Mouse (Mus musculus): Measurements from ENCODE around the gene Paip2b. TPM values are rescaled to one million over a fixed set of nuclear protein-coding genes. Genes with fewer than 3 reads are reported as not detected.

Paip2b gene
- total and polyA plus RNA-seq, 3 experiments = 18.4 to 21.0 TPM; not detected in 1

- H3K4me1 ChIP-seq (ENCODE audit: control insufficient read depth in 1 of 2, insufficient read depth in 2 of 2, low read length in 2 of 2) = 0 out of 4 replicates have a peak, but pooled peaks cover 0 to 7% of the 10 kb centered on the region in 2 experiments
- H3K4me3 ChIP-seq (ENCODE audit: control insufficient read depth in 1 of 2, insufficient read depth in 1 of 2, low read depth in 2 of 2, low read length in 2 of 2) = peak within 1 kb of the TSS; percentile 71 to 79
- 0 out of 2 replicates have a peak within 1 kb of the TSS, but pooled peaks have one; percentile 21 for H3K27ac ChIP-seq (ENCODE audit: control insufficient read depth, low read depth, low read length)
- no peaks in the 10 kb centered on the region; the same call in 1 of the 2 replicates for H3K79me2 ChIP-seq (ENCODE audit: control insufficient read depth, insufficient read depth, low read length, poor library complexity)
- peak; percentile 93 for DNase-seq (ENCODE audit: low read depth, low spot score)
- peaks cover 0 to 9% of the 10 kb centered on the region in 2 experiments; a peak in 2 of 4 replicates for H3K36me3 ChIP-seq (ENCODE audit: control insufficient read depth in 1 of 2, insufficient read depth in 2 of 2, low read length in 2 of 2)
- no peaks in the 10 kb centered on the region for H3K9me3 ChIP-seq (replicated peaks; ENCODE audit: insufficient read depth, low read length)
- peak within 1 kb of the TSS; percentile 80 for H3K9ac ChIP-seq (ENCODE audit: control insufficient read depth, low read depth, low read length, poor library complexity, severe bottlenecking)
- TF ChIP-seq TBP (IDR thresholded peaks at IDR 0.05; ENCODE audit: low read depth, low read length) (no peak), GABPA (IDR thresholded peaks at IDR 0.05; ENCODE audit: low read depth, low read length) (no peak), EP300 (IDR thresholded peaks at IDR 0.05; ENCODE audit: low read depth in 1 of 2, low read length in 2 of 2) (no peak), TAL1 (IDR thresholded peaks at IDR 0.05; ENCODE audit: low read length) (no peak), CHD2 (IDR thresholded peaks at IDR 0.05; ENCODE audit: low read length) (no peak), ZC3H11A (IDR thresholded peaks at IDR 0.05; ENCODE audit: low read depth, low read length) (no peak), ZKSCAN1 (IDR thresholded peaks at IDR 0.05; ENCODE audit: low read depth, low read length) (no peak), ELF1 (IDR thresholded peaks at IDR 0.05; ENCODE audit: low read depth, low read length) (no peak), RCOR1 (IDR thresholded peaks at IDR 0.05; ENCODE audit: low read depth, low read length) (no peak), POLR2AphosphoS5 (IDR thresholded peaks at IDR 0.05; ENCODE audit: borderline replicate concordance, low read depth, low read length) (no peak), MAFK (IDR thresholded peaks at IDR 0.05; ENCODE audit: borderline replicate concordance, low read depth, low read length) (no peak), NRF1 (IDR thresholded peaks at IDR 0.05; ENCODE audit: insufficient read depth, low read depth, low read length, poor library complexity, severe bottlenecking) (no peak; the same call in 1 of the 2 replicates), MXI1 (IDR thresholded peaks at IDR 0.05; ENCODE audit: low read depth, low read length) (peak; percentile 47; the same call in 1 of the 2 replicates), CTCF (IDR thresholded peaks at IDR 0.05 in 2 of 3, conservative IDR thresholded peaks at IDR 0.05 in 1 of 3; ENCODE audit: control insufficient read depth in 1 of 3, insufficient read depth in 1 of 3, low read depth in 2 of 3, low read length in 3 of 3, poor library complexity in 1 of 3, severe bottlenecking in 1 of 3) (no peak), CHD1 (IDR thresholded peaks at IDR 0.05; ENCODE audit: low read depth, low read length) (no peak), GATA1 (IDR thresholded peaks at IDR 0.05; ENCODE audit: low read depth, low read length) (no peak), SIN3A (IDR thresholded peaks at IDR 0.05; ENCODE audit: low read length) (peak; percentile 32; the same call in 1 of the 2 replicates), MEF2A (IDR thresholded peaks at IDR 0.05; ENCODE audit: extremely low read depth, insufficient replicate concordance, low read depth, low read length, poor library complexity, severe bottlenecking) (no peak), ZMIZ1 (IDR thresholded peaks at IDR 0.05; ENCODE audit: low read depth, low read length) (no peak), POLR2A (IDR thresholded peaks at IDR 0.05; ENCODE audit: control insufficient read depth in 1 of 2, insufficient read depth in 1 of 2, low read depth in 1 of 2, low read length in 2 of 2, poor library complexity in 1 of 2) (peak in 1 of 2 experiments; percentile 57; a peak in 2 of 4 replicates), USF1 (IDR thresholded peaks at IDR 0.05; ENCODE audit: low read depth, low read length) (no peak), TCF12 (IDR thresholded peaks at IDR 0.05; ENCODE audit: low read depth, low read length) (no peak), E2F4 (IDR thresholded peaks at IDR 0.05; ENCODE audit: borderline replicate concordance, low read depth, low read length) (peak; percentile 98), MAX (IDR thresholded peaks at IDR 0.05; ENCODE audit: low read length) (peak; percentile 58; the same call in 1 of the 2 replicates), NELFE (IDR thresholded peaks at IDR 0.05; ENCODE audit: low read depth, low read length) (0 out of 2 replicates have a peak, but pooled peaks have one; percentile 21), HCFC1 (IDR thresholded peaks at IDR 0.05; ENCODE audit: low read depth, low read length) (0 out of 2 replicates have a peak, but pooled peaks have one; percentile 43), RAD21 (IDR thresholded peaks at IDR 0.05; ENCODE audit: low read depth, low read length) (no peak)
- no peaks in the 10 kb centered on the region for H3K27me3 ChIP-seq (ENCODE audit: control insufficient read depth in 1 of 2, insufficient read depth in 2 of 2, low read length in 2 of 2)
Measured at GRCm38 (mm10) chr6:83866954-83867597, 35.5 kb upstream of the Paip2b start, which contains the start of gene Zfp638. Gene Zfp638 (plus strand): TSS chr6:83867109.

Measured in MEL (cell line).